Mouse (Mus musculus) CH12.LX (cell line): ENCODE results near the gene Ccnjl. TPM values are rescaled to one million over a fixed set of nuclear protein-coding genes. Genes with fewer than 3 reads are reported as not detected.

Experiments
- DNase-seq: peaks from one replicate; pipeline ENCODE4 v3.0.0-alpha.2; 2013; ENCODE audit errors: extremely low read depth
- H3K27ac ChIP-seq: 2 replicates; pipeline ENCODE4 v1.5.1; 2012; ENCODE audit warnings: low read depth, mild to moderate bottlenecking, control low read depth, moderate library complexity; ENCODE audit not compliant: insufficient read depth
- H3K27me3 ChIP-seq: replicated peaks from 2 replicates; pipeline ENCODE3; 2012; ENCODE audit warnings: inconsistent platforms
- H3K36me3 ChIP-seq, 2 experiments: replicated peaks in 1 of 2; 2 replicates each; pipeline versions ENCODE3 to v1.6.1; 2012; ENCODE audit warnings: inconsistent platforms in 1 of 2, low read length in 1 of 2, mild to moderate bottlenecking in 1 of 2, mixed read lengths in 1 of 2, moderate library complexity in 1 of 2; ENCODE audit not compliant: control insufficient read depth in 1 of 2, insufficient read depth in 1 of 2
- H3K4me1 ChIP-seq, 2 experiments: 2 replicates each; pipeline ENCODE4 v1.6.1; 2012; ENCODE audit warnings: inconsistent platforms in 1 of 2, moderate library complexity in 1 of 2; ENCODE audit not compliant: insufficient read depth in 2 of 2, control insufficient read depth in 1 of 2
- H3K4me2 ChIP-seq: 2 replicates; pipeline ENCODE4 v1.6.1; 2012; ENCODE audit warnings: low read depth, mild to moderate bottlenecking, control low read depth; ENCODE audit not compliant: poor library complexity, insufficient read depth, severe bottlenecking
- H3K4me3 ChIP-seq, 3 experiments: fragments of 150-350 bp in 1 of 3; sonication (generic) in 1 of 3; replicated peaks in 1 of 3; 2 replicates each; pipeline versions ENCODE3 to v1.5.1; 2011 to 2012; ENCODE audit warnings: low read depth in 2 of 3, low read length in 2 of 3, mild to moderate bottlenecking in 2 of 3, moderate library complexity in 2 of 3, control low read depth in 1 of 3, improper control_type of control experiment in 1 of 3, inconsistent platforms in 1 of 3, mixed read lengths in 1 of 3; ENCODE audit not compliant: poor library complexity in 1 of 3
- H3K79me2 ChIP-seq: replicated peaks from 2 replicates; pipeline ENCODE4 v1.6.1; 2012; ENCODE audit warnings: mild to moderate bottlenecking, moderate library complexity; ENCODE audit not compliant: control insufficient read depth, poor library complexity, insufficient read depth, severe bottlenecking; ENCODE audit errors: extremely low read depth
- H3K9ac ChIP-seq: 2 replicates; pipeline ENCODE4 v1.6.1; 2012; ENCODE audit warnings: low read depth, mild to moderate bottlenecking, control low read depth, moderate library complexity; ENCODE audit not compliant: insufficient read depth
- H3K9me3 ChIP-seq: replicated peaks from 2 replicates; pipeline ENCODE3; 2012; ENCODE audit warnings: low read length, inconsistent platforms, mixed read lengths
- BHLHE40 ChIP-seq: IDR thresholded peaks from 2 replicates; pipeline ENCODE4 v1.6.1; 2011; ENCODE audit warnings: mild to moderate bottlenecking, low read depth, low read length, improper control_type of control experiment
- CHD1 ChIP-seq: IDR thresholded peaks from 2 replicates; pipeline ENCODE4 v1.6.1; 2012; ENCODE audit warnings: low read depth, low read length, improper control_type of control experiment, inconsistent platforms
- CHD2 ChIP-seq: IDR thresholded peaks from 2 replicates; pipeline ENCODE4 v1.6.1; 2011; ENCODE audit warnings: low read length, improper control_type of control experiment
- CTCF ChIP-seq, 2 experiments: IDR thresholded peaks in 1 of 2; conservative IDR thresholded peaks in 1 of 2; 2 replicates each; pipeline ENCODE4 v1.5.1; 2011 to 2012; ENCODE audit warnings: low read depth in 2 of 2, low read length in 2 of 2, improper control_type of control experiment in 1 of 2, inconsistent platforms in 1 of 2, mild to moderate bottlenecking in 1 of 2, moderate library complexity in 1 of 2
- E2F4 ChIP-seq: IDR thresholded peaks from 2 replicates; pipeline ENCODE4 v1.6.1; 2011; ENCODE audit warnings: low read depth, low read length, improper control_type of control experiment; ENCODE audit not compliant: insufficient replicate concordance
- EP300 ChIP-seq: IDR thresholded peaks from 2 replicates; pipeline ENCODE4 v1.6.1; 2011; ENCODE audit warnings: low read length, improper control_type of control experiment
- IRF4 ChIP-seq: IDR thresholded peaks from 2 replicates; pipeline ENCODE4 v1.6.1; 2014; ENCODE audit warnings: low read depth, mild to moderate bottlenecking, inconsistent platforms, low read length, improper control_type of control experiment
- JUN ChIP-seq: IDR thresholded peaks from 2 replicates; pipeline ENCODE4 v1.6.1; 2011; ENCODE audit warnings: low read depth, mild to moderate bottlenecking, low read length, improper control_type of control experiment, moderate library complexity; ENCODE audit not compliant: insufficient read depth
- MAFK ChIP-seq: IDR thresholded peaks from 2 replicates; pipeline ENCODE4 v1.6.1; 2011; ENCODE audit warnings: low read length, improper control_type of control experiment; ENCODE audit not compliant: insufficient replicate concordance
- MAX ChIP-seq: IDR thresholded peaks from 2 replicates; pipeline ENCODE4 v1.6.1; 2011; ENCODE audit warnings: low read length, improper control_type of control experiment
- MEF2A ChIP-seq: IDR thresholded peaks from 2 replicates; pipeline ENCODE4 v1.6.1; 2014; ENCODE audit warnings: low read depth, mild to moderate bottlenecking, inconsistent platforms, low read length, improper control_type of control experiment, borderline replicate concordance
- MXI1 ChIP-seq: IDR thresholded peaks from 2 replicates; pipeline ENCODE4 v1.6.1; 2011; ENCODE audit warnings: mild to moderate bottlenecking, low read depth, low read length, improper control_type of control experiment
- MYC ChIP-seq: IDR thresholded peaks from 2 replicates; pipeline ENCODE4 v1.6.1; 2011; ENCODE audit warnings: low read depth, mild to moderate bottlenecking, improper control_type of control experiment, low read length
- PAX5 ChIP-seq: IDR thresholded peaks from 2 replicates; pipeline ENCODE4 v1.6.1; 2012; ENCODE audit warnings: low read length, inconsistent platforms, mixed read lengths
- POLR2AphosphoS2 ChIP-seq: IDR thresholded peaks from 2 replicates; pipeline ENCODE4 v1.6.1; 2011; ENCODE audit warnings: low read depth, low read length, improper control_type of control experiment
- RAD21 ChIP-seq: IDR thresholded peaks from 2 replicates; pipeline ENCODE4 v1.6.1; 2011; ENCODE audit warnings: low read depth, mild to moderate bottlenecking, low read length, improper control_type of control experiment, moderate library complexity
- RCOR1 ChIP-seq: conservative IDR thresholded peaks from 2 replicates; pipeline ENCODE4 v1.6.1; 2012; ENCODE audit warnings: low read depth, mild to moderate bottlenecking, inconsistent platforms, low read length, improper control_type of control experiment
- TBP ChIP-seq: conservative IDR thresholded peaks from 2 replicates; pipeline ENCODE4 v1.6.1; 2011; ENCODE audit warnings: low read depth, low read length, improper control_type of control experiment
- UBTF ChIP-seq: IDR thresholded peaks from 2 replicates; pipeline ENCODE4 v1.6.1; 2012; ENCODE audit warnings: low read depth, mild to moderate bottlenecking, inconsistent platforms, low read length, improper control_type of control experiment, moderate library complexity
- USF2 ChIP-seq: conservative IDR thresholded peaks from 2 replicates; pipeline ENCODE4 v1.6.1; 2011; ENCODE audit warnings: low read depth, low read length, improper control_type of control experiment
- ZC3H11A ChIP-seq: IDR thresholded peaks from 2 replicates; pipeline ENCODE4 v1.6.1; 2012; ENCODE audit warnings: low read depth, mild to moderate bottlenecking, inconsistent platforms, low read length, improper control_type of control experiment
- ZKSCAN1 ChIP-seq: IDR thresholded peaks from 2 replicates; pipeline ENCODE4 v1.6.1; 2012; ENCODE audit warnings: low read depth, inconsistent platforms, low read length, improper control_type of control experiment, borderline replicate concordance
- ZMIZ1 ChIP-seq: IDR thresholded peaks from 2 replicates; pipeline ENCODE4 v1.6.1; 2012; ENCODE audit warnings: low read depth, mild to moderate bottlenecking, inconsistent platforms, low read length, improper control_type of control experiment
- dilution Hi-C: fragments of 300-500 bp; cut with MboI; formaldehyde crosslinking; loops from 2 replicates; pipeline ENCODE4 v1.14.3; 2020; ENCODE audit warnings: low sequenced_read_pairs; ENCODE audit not compliant: extremely low pct_unique_long_range_greater_than_20kb, extremely low pct_ligation_motif_present
- in situ Hi-C: fragments of 300-500 bp; cut with MboI; formaldehyde crosslinking; loops from 3 replicates; pipeline ENCODE4 v1.14.3; 2019; ENCODE audit warnings: low sequenced_read_pairs, low pct_ligation_motif_present, low pct_unique_long_range_greater_than_20kb, mixed read lengths
- polyA plus RNA-seq: library from polyadenylated mRNA; unstranded; fragments of >175 nt; gene quantifications from 2 replicates; pipeline ENCODE4 v1.2.1, GENCODE M21; 2012; ENCODE audit warnings: low read depth; ENCODE audit not compliant: insufficient read length
- total RNA-seq, 2 experiments: library from RNA; depleted of rRNA; stranded (reverse); fragments of 300-350 nt in 1 of 2; fragments of >200 nt in 1 of 2; gene quantifications; 2 replicates each; pipeline ENCODE4 v1.2.3; 2012 to 2014

Gene Ccnjl
- total and polyA plus RNA-seq, 3 experiments = not detected

DNA sequence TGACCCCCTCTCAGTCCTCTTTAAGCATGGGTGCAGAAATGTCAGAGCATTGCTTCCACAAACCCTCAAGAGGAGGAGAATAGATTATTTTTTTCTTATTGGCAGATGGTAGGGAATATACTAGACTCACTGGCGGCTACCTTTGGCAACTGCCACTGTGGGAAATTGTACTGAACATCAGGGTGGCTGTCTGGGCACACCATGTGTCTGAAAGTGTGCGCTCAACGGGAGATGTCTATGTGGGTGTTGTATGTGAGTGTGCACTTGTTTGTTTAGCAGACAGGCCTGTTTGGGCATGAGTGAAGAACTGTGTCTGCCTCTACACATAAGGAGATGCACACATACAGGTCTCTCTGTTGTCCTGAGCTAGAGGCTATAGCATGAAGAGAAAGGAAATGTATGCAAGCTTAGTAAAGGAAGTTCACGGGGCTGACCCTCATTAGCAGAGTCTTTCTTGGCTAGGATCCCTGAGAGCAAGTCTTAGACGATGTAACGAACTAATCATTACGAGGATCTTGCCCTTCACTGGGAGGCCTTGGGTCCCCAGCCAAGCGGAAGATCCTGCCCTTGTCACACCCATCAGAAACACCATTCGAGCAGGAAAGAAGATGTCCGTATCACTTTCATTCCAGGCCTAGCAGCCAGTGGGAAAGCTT is 81.5 kb downstream of the Ccnjl start:
- in situ Hi-C loops = no loop called here
- TF ChIP-seq ZKSCAN1 = no peak
- no peak for TF ChIP-seq ZC3H11A
- no peak for TF ChIP-seq CHD1
- TF ChIP-seq ZMIZ1 = no peak
- TF ChIP-seq POLR2AphosphoS2 = no peak
- TF ChIP-seq CHD2 = no peak
- TF ChIP-seq RCOR1 = no peak
- TF ChIP-seq TBP = no peak
- no peak for TF ChIP-seq JUN
- TF ChIP-seq MXI1 = no peak
- no peak for TF ChIP-seq EP300
- TF ChIP-seq E2F4 = no peak
- TF ChIP-seq CTCF (conservative IDR thresholded peaks at IDR 0.05 in 1 of 2, IDR thresholded peaks at IDR 0.05 in 1 of 2; ENCODE audit: low read depth in 2 of 2, low read length in 2 of 2) = no peak
- TF ChIP-seq IRF4 = no peak
- TF ChIP-seq RAD21 = no peak
- TF ChIP-seq BHLHE40 = no peak
- no peak for TF ChIP-seq MAFK
- TF ChIP-seq, all 38 proteins: peak for 0
- H3K4me2 ChIP-seq = no peak overlapping the region
- no peaks in the 10 kb centered on the region for H3K79me2 ChIP-seq
- no peak overlapping the region for H3K4me3 ChIP-seq
- dilution Hi-C loops = no loop called here
- no peaks in the 10 kb centered on the region for H3K27me3 ChIP-seq
- H3K36me3 ChIP-seq = no peaks in the 10 kb centered on the region
- H3K9me3 ChIP-seq = no peaks in the 10 kb centered on the region
- peaks cover 0 to 9% of the 10 kb centered on the region in 2 experiments; a peak in 2 of 4 replicates for H3K4me1 ChIP-seq
- H3K27ac ChIP-seq = no peak overlapping the region
- no peak for DNase-seq
- no peak overlapping the region for H3K9ac ChIP-seq

DNA sequence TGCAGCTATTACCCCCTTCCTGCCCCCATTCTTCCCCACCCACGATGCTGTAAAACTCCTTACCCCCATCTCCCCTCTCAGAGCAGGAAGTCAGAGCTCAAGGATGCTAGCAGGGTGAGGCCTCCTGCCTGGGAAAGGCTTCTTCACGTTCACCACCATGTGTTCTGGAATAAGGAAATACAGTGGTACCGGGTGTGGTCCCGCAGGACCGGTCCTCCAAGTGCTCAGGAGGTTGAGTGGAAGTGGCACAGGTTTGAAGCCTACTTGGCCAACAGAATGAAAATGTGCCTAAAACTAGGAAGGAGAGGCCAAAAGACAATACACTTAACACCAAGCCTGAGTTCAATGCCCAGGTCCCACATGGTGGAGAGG is 82.1 kb downstream of the Ccnjl start:
- DNase-seq = no peak
- Histone ChIP-seq H3K9ac (no peak overlapping the region), H3K9me3 (no peaks in the 10 kb centered on the region), H3K4me2 (no peak overlapping the region), H3K4me3 (no peak overlapping the region), H3K27ac (no peak overlapping the region), H3K4me1 (peaks cover 0 to 9% of the 10 kb centered on the region in 2 experiments; a peak in 2 of 4 replicates), H3K36me3 (no peaks in the 10 kb centered on the region), H3K27me3 (no peaks in the 10 kb centered on the region), H3K79me2 (no peaks in the 10 kb centered on the region)
- dilution Hi-C loops (no loop called here), in situ Hi-C loops (no loop called here)
- TF ChIP-seq ZKSCAN1 (no peak), MAX (no peak), USF2 (no peak), IRF4 (no peak), PAX5 (no peak), CHD1 (no peak), UBTF (no peak), E2F4 (no peak), MEF2A (no peak), MYC (no peak), CHD2 (no peak)
